Mouse (Mus musculus): ENCODE data around the gene Tmem63a.
A peak's percentile ranks its signal among the peaks of the same experiment; 100 is the strongest.

The Tmem63a gene

GRCm38 (mm10) chr1:181011601-181012000, 69.5 kb downstream of the Tmem63a start:
- no peak for DNase-seq

GRCm38 (mm10) chr1:181012416-181012815, 70.3 kb downstream of the Tmem63a start:
- no peak for DNase-seq

- no peak for DNase-seq
Measured at GRCm38 (mm10) chr1:181013446-181013845, 71.3 kb downstream of the Tmem63a start.

GRCm38 (mm10) chr1:181014731-181015500, 72.8 kb downstream of the Tmem63a start:
- DNase-seq = peak in 1 of 2 experiments; percentile 19

GRCm38 (mm10) chr1:181015558-181015957, 73.4 kb downstream of the Tmem63a start:
- DNase-seq = peak in 1 of 2 experiments; percentile 4

GRCm38 (mm10) chr1:181016045-181016444, 73.9 kb downstream of the Tmem63a start:
- no peak for DNase-seq

GRCm38 (mm10) chr1:181016532-181017131, 74.5 kb downstream of the Tmem63a start:
- DNase-seq = peak; percentile 71 to 76

- DNase-seq = peak; percentile 92 to 94
Measured at GRCm38 (mm10) chr1:181017212-181017711, 75.1 kb downstream of the Tmem63a start.

- DNase-seq = no peak
Measured at GRCm38 (mm10) chr1:181017890-181018420, 75.8 kb downstream of the Tmem63a start.

GRCm38 (mm10) chr1:181020756-181021487, 78.8 kb downstream of the Tmem63a start, which contains the start of gene Ephx1:
Gene Ephx1 (minus strand): TSS chr1:181020904.
- DNase-seq = no peak

GRCm38 (mm10) chr1:181021488-181021865, 79.3 kb downstream of the Tmem63a start:
- no peak for DNase-seq

- DNase-seq = peak; percentile 85 to 89
Measured at GRCm38 (mm10) chr1:181022265-181022664, 80.1 kb downstream of the Tmem63a start.
